Mouse (Mus musculus) myocyte (in vitro differentiated cells): ENCODE measurements around the gene Ptger4.

ENCODE experiments used
- E2F4 ChIP-seq: IDR thresholded peaks from one replicate; pipeline ENCODE4 v1.6.1; 2011; ENCODE audit warnings: mild to moderate bottlenecking, control low read depth, moderate library complexity; ENCODE audit not compliant: insufficient read depth
- MAX ChIP-seq: IDR thresholded peaks from one replicate; pipeline ENCODE4 v1.6.1; 2011; ENCODE audit warnings: low read depth, mild to moderate bottlenecking, control low read depth
- MYOD1 ChIP-seq, 3 experiments: IDR thresholded peaks; one replicate each; pipeline ENCODE4 v1.6.1; 2011; ENCODE audit warnings: control low read depth in 2 of 3, low read depth in 2 of 3, mild to moderate bottlenecking in 2 of 3, moderate library complexity in 1 of 3; ENCODE audit not compliant: insufficient read length in 2 of 3, control insufficient read depth in 1 of 3
- POLR2A ChIP-seq: IDR thresholded peaks from one replicate; pipeline ENCODE4 v1.6.1; 2011; ENCODE audit warnings: low read depth, mild to moderate bottlenecking, control low read depth, moderate library complexity; ENCODE audit not compliant: insufficient read length
- POLR2AphosphoS2 ChIP-seq: IDR thresholded peaks from one replicate; pipeline ENCODE4 v1.6.1; 2011; ENCODE audit warnings: low read depth, control low read depth; ENCODE audit not compliant: insufficient read length
- USF1 ChIP-seq: IDR thresholded peaks from one replicate; pipeline ENCODE4 v1.6.1; 2011; ENCODE audit warnings: low read depth, mild to moderate bottlenecking, control low read depth, moderate library complexity

- TF ChIP-seq POLR2A: no peak
- no peak for TF ChIP-seq MYOD1 (IDR thresholded peaks at IDR 0.05; ENCODE audit: control insufficient read depth in 1 of 3, insufficient read length in 2 of 3, low read depth in 2 of 3)
- TF ChIP-seq USF1: no peak
- no peak for TF ChIP-seq MAX
- TF ChIP-seq E2F4: no peak
- no peak for TF ChIP-seq POLR2AphosphoS2
Observed at GRCm38 (mm10) chr15:5281316-5281715, 37.3 kb upstream of the Ptger4 start.
